Mouse (Mus musculus) liver, embryonic 14.5 days (tissue): ENCODE measurements around the gene Ghdc.

ENCODE experiments used
- CTCF ChIP-seq: IDR thresholded peaks from 2 replicates; pipeline ENCODE4 v1.5.1; 2016; ENCODE audit warnings: antibody characterized with exemption, low read depth, control low read depth
- EP300 ChIP-seq: IDR thresholded peaks from 2 replicates; pipeline ENCODE4 v1.6.1; 2016; ENCODE audit warnings: antibody characterized with exemption, low read depth

DNA sequence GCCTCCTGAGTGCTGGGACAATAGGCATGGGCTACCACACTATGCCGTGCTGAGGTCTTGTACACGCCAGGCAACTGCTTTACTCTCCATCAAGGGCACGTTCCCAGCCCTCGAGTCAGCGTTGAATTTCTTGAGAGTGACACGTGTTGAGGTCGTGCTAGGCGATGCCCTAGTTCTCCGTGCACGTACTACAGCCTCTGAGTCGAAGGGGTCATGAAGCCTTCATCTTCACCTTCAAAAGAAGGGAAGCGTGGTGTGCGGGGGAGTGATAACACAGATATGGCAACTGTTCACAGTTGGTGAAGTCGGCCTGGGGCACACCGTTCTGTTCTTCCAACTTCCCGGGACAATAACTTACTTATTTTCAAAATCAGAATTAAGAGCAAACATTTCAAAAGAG is 48.9 kb upstream of the Ghdc start:
- TF ChIP-seq CTCF = no peak
- TF ChIP-seq EP300 = no peak; the same call in 1 of the 2 replicates
